Mouse (Mus musculus) erythroblast, embryonic 14.5 days (primary cell): ENCODE results near the gene Serpina6.

Source experiments
- GATA1 ChIP-seq: IDR thresholded peaks from 2 replicates; pipeline ENCODE4 v1.6.1; 2012; ENCODE audit warnings: low read length, inconsistent platforms, mixed read lengths
- TAL1 ChIP-seq: IDR thresholded peaks from 3 replicates; pipeline ENCODE4 v1.6.1; 2012; ENCODE audit warnings: low read length, inconsistent platforms, mixed read lengths

DNA sequence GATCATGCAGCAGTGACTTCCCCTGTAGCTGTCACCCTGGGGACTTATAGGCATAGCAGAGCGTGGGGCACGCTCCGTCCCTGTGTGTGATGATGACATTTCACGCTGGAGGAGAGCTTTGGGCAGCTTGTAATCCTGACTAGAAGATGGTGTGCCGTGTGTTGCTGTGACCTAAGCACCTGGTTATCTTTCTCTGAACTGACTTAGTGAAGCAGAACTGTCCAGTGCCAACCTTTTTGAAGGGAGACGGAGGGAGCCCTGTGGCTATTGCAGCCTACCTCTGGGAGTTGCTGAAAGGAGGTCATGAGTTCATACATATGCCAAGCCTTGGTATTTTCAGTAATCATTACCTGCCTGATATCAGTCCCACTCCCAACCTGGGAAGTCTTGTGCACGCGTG lies 38.4 kb upstream of the Serpina6 start, which contains the start of gene Serpina1f:
- no peak for TF ChIP-seq TAL1
- no peak for TF ChIP-seq GATA1
